Mouse (Mus musculus): ENCODE data around the gene Car5a.

Gene Car5a

GRCm38 (mm10) chr8:121887547-121887946, 57.2 kb downstream of the Car5a start:
- DNase-seq (ENCODE audit: inconsistent age in 2 of 2, low spot score in 1 of 2), result no peak

- DNase-seq (ENCODE audit: inconsistent age in 2 of 2, low spot score in 1 of 2), result no peak
These were observed 59.3 kb downstream of the Car5a start for GRCm38 (mm10) chr8:121885433-121885832.

- no peak for DNase-seq (ENCODE audit: inconsistent age in 2 of 2, low spot score in 1 of 2)
These were observed 59.7 kb downstream of the Car5a start for GRCm38 (mm10) chr8:121885001-121885400.

GRCm38 (mm10) chr8:121884181-121884580, 60.5 kb downstream of the Car5a start:
- DNase-seq (ENCODE audit: inconsistent age in 2 of 2, low spot score in 1 of 2), result no peak

- no peak for DNase-seq (ENCODE audit: inconsistent age in 2 of 2, low spot score in 1 of 2)
These were observed 62.8 kb downstream of the Car5a start for GRCm38 (mm10) chr8:121881921-121882320.

GRCm38 (mm10) chr8:121880818-121881217, 63.9 kb downstream of the Car5a start:
- peak in 1 of 2 experiments; percentile 62 for DNase-seq (ENCODE audit: inconsistent age in 2 of 2, low spot score in 1 of 2)

GRCm38 (mm10) chr8:121879712-121880111, 65.0 kb downstream of the Car5a start:
- DNase-seq (ENCODE audit: inconsistent age in 2 of 2, low spot score in 1 of 2), result no peak

GRCm38 (mm10) chr8:121877828-121878480, 66.8 kb downstream of the Car5a start:
- DNase-seq (ENCODE audit: inconsistent age in 2 of 2, low spot score in 1 of 2), result peak in 1 of 2 experiments; percentile 49

GRCm38 (mm10) chr8:121877212-121877611, 67.5 kb downstream of the Car5a start:
- no peak for DNase-seq (ENCODE audit: inconsistent age in 2 of 2, low spot score in 1 of 2)

GRCm38 (mm10) chr8:121875517-121875916, 69.2 kb downstream of the Car5a start:
- peak; percentile 47 to 62 for DNase-seq (ENCODE audit: inconsistent age in 2 of 2, low spot score in 1 of 2)

GRCm38 (mm10) chr8:121875045-121875444, 69.7 kb downstream of the Car5a start:
- DNase-seq (ENCODE audit: inconsistent age in 2 of 2, low spot score in 1 of 2), result no peak

GRCm38 (mm10) chr8:121874031-121874430, 70.7 kb downstream of the Car5a start:
- DNase-seq (ENCODE audit: inconsistent age in 2 of 2, low spot score in 1 of 2), result peak; percentile 75 to 88

- DNase-seq (ENCODE audit: inconsistent age in 2 of 2, low spot score in 1 of 2), result peak; percentile 75 to 81
These were observed 72.8 kb downstream of the Car5a start for GRCm38 (mm10) chr8:121871833-121872440.

GRCm38 (mm10) chr8:121870190-121870589, 74.5 kb downstream of the Car5a start:
- DNase-seq (ENCODE audit: inconsistent age in 2 of 2, low spot score in 1 of 2), result peak in 1 of 2 experiments; percentile 54

- DNase-seq (ENCODE audit: inconsistent age in 2 of 2, low spot score in 1 of 2), result no peak
These were observed 75.8 kb downstream of the Car5a start for GRCm38 (mm10) chr8:121868896-121869295.

GRCm38 (mm10) chr8:121868196-121868595, 76.5 kb downstream of the Car5a start:
- peak; percentile 81 to 89 for DNase-seq (ENCODE audit: inconsistent age in 2 of 2, low spot score in 1 of 2)

Measured in adrenal gland, adult (tissue).